Mouse (Mus musculus) lung, adult 10 weeks (tissue): ENCODE data around the gene Pdxdc1. TPM values are rescaled to one million over a fixed set of nuclear protein-coding genes. Genes with fewer than 3 reads are reported as not detected.

Source experiments
- polyA plus RNA-seq: library from polyadenylated mRNA; stranded (reverse); fragments of 350-450 nt; fragmentation: Illumina TruSeq; extraction: RNeasy Lipid Tissue Mini Kit (QIAGEN cat#74804); gene quantifications from one replicate; pipeline ENCODE4 v1.2.3, GENCODE M21; 2014; ENCODE audit warnings: low read depth, low replicate concordance; ENCODE audit not compliant: insufficient read depth

The Pdxdc1 gene
- 45.2 TPM for polyA plus RNA-seq

DNA sequence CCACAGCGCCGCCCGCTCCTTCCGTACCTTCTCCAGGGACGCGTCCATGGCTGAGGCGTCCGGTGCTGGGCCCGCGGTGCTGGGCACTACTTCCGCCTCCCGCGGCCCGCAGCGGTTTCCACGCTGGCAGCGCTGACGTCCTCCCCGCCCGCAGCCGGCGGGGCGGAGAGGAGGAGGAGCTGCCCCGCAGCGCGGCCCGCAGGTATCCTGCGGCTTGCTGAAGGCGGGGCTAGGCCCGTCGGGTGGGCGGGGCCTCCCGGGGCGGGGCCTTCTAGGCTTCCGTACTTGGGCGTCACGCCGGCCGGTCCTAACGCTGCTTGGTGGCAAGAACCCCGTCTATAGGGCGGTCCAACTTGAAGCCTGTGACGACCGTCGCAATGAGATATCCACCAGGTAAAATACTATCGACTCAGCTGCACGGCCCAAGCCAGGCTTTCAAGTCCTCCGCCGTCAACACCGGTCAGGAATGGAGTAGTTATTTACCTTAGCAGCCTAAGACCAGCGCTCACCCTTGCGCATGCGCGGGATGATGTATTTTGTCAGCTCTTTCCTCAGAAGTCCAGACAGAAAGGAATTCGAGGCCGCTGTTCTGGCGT lies at the start of gene Pdxdc1, which contains the start of gene Mpv17l:
Gene Pdxdc1 (minus strand): TSS at position 244 of the 596 bp plus-strand sequence.
Gene Mpv17l (plus strand): TSS at position 274 of the 596 bp plus-strand sequence.

DNA sequence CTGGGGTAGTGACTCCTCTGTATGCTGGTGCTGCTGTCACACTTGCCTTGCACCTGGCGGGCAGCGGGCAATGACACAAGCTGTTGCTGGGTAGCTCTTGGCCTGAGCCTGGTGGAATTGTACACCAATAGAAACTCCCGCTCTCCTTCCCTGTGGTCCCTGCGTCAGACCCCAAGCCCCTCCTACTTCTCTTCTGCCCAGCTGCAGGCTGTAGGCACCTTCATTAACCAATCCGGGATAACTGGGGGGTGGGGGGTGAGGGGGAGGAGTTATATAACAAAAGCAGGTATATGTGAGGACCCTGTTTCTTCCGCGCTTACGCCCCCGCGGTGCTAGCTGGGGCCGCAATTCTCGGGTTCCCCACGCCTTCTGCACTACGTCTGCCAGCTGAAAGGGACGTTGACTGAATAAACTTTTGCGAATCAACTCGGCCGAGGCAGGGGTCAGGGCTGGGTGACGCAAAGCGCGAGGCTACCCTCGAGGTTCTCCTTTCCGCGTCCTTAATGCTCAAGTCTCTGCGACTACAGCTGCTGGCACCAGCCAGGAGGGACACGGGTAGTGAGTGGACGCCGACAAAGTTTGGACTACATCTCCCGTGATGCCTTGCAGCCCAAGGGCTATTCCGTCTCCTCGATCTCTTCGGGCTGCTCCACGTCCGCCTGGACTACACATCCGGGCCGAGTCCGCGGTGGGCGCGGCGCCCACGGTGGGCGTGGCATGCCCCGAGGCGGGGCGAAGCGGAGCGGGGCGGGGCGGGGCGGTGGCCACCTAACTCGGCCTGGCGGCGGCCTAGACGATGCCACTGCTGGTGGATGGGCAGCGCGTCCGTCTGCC lies 84.2 kb downstream of the Pdxdc1 start, which contains the start of gene Ntan1:
Gene Ntan1 (plus strand): TSS at position 286 of the 834 bp plus-strand sequence.

Other genes with a start within 250 kb of the Pdxdc1 start
- gene Parn, start 235.0 kb downstream of the Pdxdc1 start, polyA plus RNA-seq = 14.7 TPM
- gene Bfar, start 231.3 kb downstream of the Pdxdc1 start, polyA plus RNA-seq = 20.8 TPM
- gene 3110001I22Rik, start 231.2 kb downstream of the Pdxdc1 start, polyA plus RNA-seq = 2.5 TPM
- gene Pla2g10, start 172.1 kb downstream of the Pdxdc1 start, polyA plus RNA-seq = not detected
- gene Rrn3, start 122.4 kb downstream of the Pdxdc1 start, polyA plus RNA-seq = 9.2 TPM
- 76.1 TPM for gene Ntan1, start 84.3 kb downstream of the Pdxdc1 start, polyA plus RNA-seq
- gene Mpv17l, start within 50 bp of the Pdxdc1 start, polyA plus RNA-seq = 6.4 TPM
- gene 2900011O08Rik, start 83.5 kb upstream of the Pdxdc1 start, polyA plus RNA-seq = not detected
- gene Ifitm7, start 83.8 kb upstream of the Pdxdc1 start, polyA plus RNA-seq = not detected